Mouse (Mus musculus) CD4-positive naive resting alpha-beta T cell, adult 76 days (primary cell): ENCODE results near the gene Fbxo41. TPM values are rescaled to one million over a fixed set of nuclear protein-coding genes. Genes with fewer than 3 reads are reported as not detected.

Experiments
- total RNA-seq: library from RNA; stranded (reverse); gene quantifications from one replicate; pipeline ENCODE4 v1.2.4, GENCODE M21; 2023

The Fbxo41 gene
- total RNA-seq = not detected

DNA sequence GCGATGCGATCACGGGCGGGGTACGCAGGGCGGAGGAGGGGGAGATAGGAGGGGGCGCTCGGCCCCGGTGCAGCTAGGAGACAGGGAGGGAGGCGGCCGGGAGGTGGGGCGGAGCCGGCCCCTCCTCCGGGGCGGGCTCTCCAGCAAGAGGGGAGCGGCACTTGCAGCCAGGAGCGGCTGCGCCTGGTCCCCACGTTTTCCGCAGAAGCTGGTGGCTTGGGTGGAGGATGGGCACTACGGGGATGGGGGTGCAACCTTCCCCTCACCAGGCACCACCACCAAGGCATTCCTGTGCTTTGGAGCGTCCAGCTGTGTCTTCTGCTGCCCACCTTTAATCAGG is at the start of gene Fbxo41:
Gene Fbxo41, minus strand, starts transcription at position 84 of the 340 bp plus-strand sequence.

GRCm38 (mm10) chr6:85513531-85513910 is 10.7 kb upstream of the Fbxo41 start, which contains the start of gene Egr4:
Egr4 (minus strand) TSS chr6:85513589.

DNA sequence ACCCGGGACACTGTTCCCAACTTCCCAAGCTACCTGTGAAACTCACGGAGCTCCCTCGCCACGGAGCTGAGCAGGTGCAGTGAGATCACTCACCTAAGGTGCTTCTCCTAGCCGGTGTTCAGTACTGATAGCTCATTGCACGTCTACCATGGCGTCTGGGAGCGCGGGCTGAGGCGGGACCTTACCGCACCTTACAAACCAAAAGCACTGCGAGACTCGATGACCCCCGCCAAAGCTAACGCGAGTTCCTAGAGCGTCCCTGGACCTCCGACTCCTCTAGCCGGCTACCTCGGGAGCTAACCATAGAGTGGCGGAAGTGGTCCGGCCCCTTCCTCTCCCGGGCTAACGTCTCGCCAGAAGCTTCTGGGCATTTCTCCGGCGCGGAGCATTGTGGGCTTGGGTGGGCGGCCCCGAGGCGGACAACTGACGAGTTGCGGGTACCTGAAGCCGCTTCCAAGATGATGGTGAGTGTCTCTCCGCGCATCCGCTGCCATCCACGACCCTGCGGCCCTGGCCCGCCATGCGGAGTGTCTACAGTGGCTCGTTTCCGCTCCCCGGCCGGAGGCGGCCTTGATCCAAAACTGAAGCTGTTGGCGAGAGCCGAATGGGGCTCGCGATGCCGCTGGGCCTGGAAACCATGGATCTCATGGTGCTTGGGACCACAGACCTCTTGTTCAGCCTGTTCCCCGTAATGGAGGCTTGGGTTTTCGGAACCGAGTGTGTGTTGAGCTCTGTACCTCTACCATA is 51.0 kb downstream of the Fbxo41 start, which contains the start of gene Pradc1:
Gene Pradc1, minus strand, starts transcription at position 307 of the 747 bp plus-strand sequence.

GRCm38 (mm10) chr6:85450697-85451663 is 51.8 kb downstream of the Fbxo41 start, which contains the start of gene Cct7:
Cct7 (plus strand) TSS chr6:85451514.

GRCm38 (mm10) chr6:85431842-85432431 is 70.9 kb downstream of the Fbxo41 start, which contains the start of gene Smyd5:
Smyd5 (plus strand) TSS chr6:85431989.

DNA sequence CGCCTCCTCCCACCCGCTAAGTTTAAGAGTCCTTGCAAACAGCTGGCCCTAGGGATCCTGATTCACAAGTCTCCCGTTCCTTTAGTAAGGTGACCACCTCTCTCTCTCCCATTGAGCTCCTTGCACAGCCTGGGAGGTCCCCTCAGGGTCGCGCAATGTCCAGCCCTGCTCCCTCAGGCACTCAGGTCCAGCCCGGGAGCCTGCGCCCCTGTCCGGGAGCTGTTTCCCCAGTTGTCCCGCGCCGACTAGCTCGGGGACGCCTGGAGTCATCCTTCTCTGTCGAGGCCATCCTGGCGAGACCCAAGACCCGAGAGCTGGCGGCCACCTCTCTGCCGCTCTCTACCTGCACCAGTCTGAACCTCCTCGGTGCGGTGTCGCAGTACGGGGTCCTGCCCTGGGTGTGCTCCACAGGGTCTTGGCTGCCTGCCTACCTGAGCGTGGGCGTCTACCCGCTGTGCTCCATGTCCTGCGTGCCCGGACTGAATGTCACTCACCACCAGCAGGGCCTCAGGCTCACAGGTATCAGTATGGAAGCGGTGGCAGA is 78.9 kb downstream of the Fbxo41 start, which contains the start of gene Noto:
Gene Noto, plus strand, starts transcription at position 51 of the 544 bp plus-strand sequence.

Other genes with a start within 250 kb of the Fbxo41 start
- gene Sfxn5, start 169.6 kb downstream of the Fbxo41 start, total RNA-seq = 5.7 TPM
- gene Rab11fip5, start 128.4 kb downstream of the Fbxo41 start, total RNA-seq = 1.6 TPM
- not detected for gene Noto, start 79.1 kb downstream of the Fbxo41 start, total RNA-seq
- 46.2 TPM for gene Smyd5, start 71.0 kb downstream of the Fbxo41 start, total RNA-seq
- 191 TPM for gene Cct7, start 51.5 kb downstream of the Fbxo41 start, total RNA-seq
- 21.3 TPM for gene Pradc1, start 51.0 kb downstream of the Fbxo41 start, total RNA-seq
- 0.26 TPM for gene Egr4, start 10.6 kb upstream of the Fbxo41 start, total RNA-seq
- 4.2 TPM for gene Alms1, start 84.5 kb upstream of the Fbxo41 start, total RNA-seq
- gene Nat8f7, start 210.2 kb upstream of the Fbxo41 start, total RNA-seq = not detected